Mouse (Mus musculus): ENCODE data around the gene Nfasc. TPM values are rescaled to one million over a fixed set of nuclear protein-coding genes. Genes with fewer than 3 reads are reported as not detected.

Gene Nfasc
- polyA plus RNA-seq, 1 experiment, result 0.75 TPM

DNA sequence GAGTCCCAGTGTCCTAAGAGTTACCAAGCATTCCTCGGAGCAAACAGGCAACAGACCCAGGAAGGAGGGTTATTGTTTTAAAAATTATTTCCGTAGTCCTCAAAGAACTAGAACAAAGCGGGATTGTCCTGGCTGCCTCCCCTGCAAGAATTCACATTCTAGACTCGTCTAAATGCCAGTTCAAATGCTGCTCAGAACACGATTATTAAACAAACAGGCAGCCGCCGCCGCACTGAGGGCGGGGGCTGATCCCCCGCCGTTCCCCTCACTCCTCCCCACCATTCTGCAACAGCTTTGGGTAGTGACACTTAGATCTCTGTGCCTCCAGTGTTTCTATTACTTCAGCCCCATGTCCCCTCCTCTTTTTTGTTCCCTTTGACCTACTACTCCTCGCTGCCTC, 62.7 kb downstream of the Nfasc start:
- 75% methylated on average over 12 of the region's 12 CpGs for WGBS
- no peaks in the 10 kb centered on the region for H3K4me1 ChIP-seq (ENCODE audit: control insufficient read depth, insufficient read depth, low read length)
- no peak overlapping the region for H3K4me3 ChIP-seq (replicated peaks; ENCODE audit: control insufficient read depth, low read depth, low read length)
- no peak overlapping the region for H3K27ac ChIP-seq (ENCODE audit: control insufficient read depth, insufficient read depth, low read depth, low read length, poor library complexity)
- TF ChIP-seq CTCF (IDR thresholded peaks at IDR 0.05; ENCODE audit: control insufficient read depth, insufficient read depth, low read length), result no peak
- no peak for TF ChIP-seq POLR2A (IDR thresholded peaks at IDR 0.05; ENCODE audit: borderline replicate concordance, control insufficient read depth, low read depth, low read length)

DNA sequence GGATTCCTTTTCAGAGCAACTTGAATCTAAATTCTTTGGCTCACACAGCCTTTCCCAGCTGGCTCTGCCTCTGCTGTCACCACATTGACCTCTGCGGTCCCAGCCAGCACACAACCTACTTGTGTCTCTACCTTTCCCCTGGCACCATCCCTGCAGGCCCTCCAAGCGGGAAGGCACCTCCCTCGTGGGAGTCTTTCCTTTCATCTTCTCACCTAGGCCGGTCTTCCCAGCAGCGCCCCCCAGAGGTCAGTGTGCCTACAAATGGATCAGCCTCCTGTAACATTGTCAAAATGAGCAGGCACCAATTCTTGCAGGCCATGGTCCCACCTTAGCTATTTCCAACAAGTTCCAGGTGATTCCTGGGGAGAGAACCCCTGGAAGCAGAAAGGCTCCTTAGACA, 63.5 kb downstream of the Nfasc start:
- Histone ChIP-seq H3K4me1 (ENCODE audit: control insufficient read depth, insufficient read depth, low read length) (no peaks in the 10 kb centered on the region), H3K4me3 (replicated peaks; ENCODE audit: control insufficient read depth, low read depth, low read length) (no peak overlapping the region), H3K27ac (ENCODE audit: control insufficient read depth, insufficient read depth, low read depth, low read length, poor library complexity) (no peak overlapping the region)
- 48% methylated on average over 5 of the region's 5 CpGs for WGBS
- TF ChIP-seq CTCF (IDR thresholded peaks at IDR 0.05; ENCODE audit: control insufficient read depth, insufficient read depth, low read length) (no peak), POLR2A (IDR thresholded peaks at IDR 0.05; ENCODE audit: borderline replicate concordance, control insufficient read depth, low read depth, low read length) (no peak)

DNA sequence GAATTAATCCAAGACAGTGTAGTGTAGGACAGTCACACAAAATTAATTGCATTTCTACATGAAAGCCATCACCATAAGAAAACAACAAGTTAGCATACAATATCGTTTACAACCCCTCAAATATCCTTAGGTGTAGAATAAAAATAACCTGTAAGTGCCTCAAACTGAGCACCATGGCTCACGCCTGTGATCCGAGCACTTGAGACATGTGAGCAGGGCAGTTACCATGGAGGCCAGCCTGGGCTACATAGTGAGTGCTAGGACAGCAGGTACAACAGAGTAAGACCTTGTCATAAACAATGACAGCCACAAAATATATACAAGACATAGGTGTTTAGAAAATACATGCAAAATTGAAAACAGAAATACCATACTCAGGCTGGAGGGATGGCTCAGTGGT, 68.9 kb downstream of the Nfasc start:
- no peak overlapping the region for H3K27ac ChIP-seq (ENCODE audit: control insufficient read depth, insufficient read depth, low read depth, low read length, poor library complexity)
- no peak overlapping the region for H3K4me3 ChIP-seq (replicated peaks; ENCODE audit: control insufficient read depth, low read depth, low read length)
- TF ChIP-seq POLR2A (IDR thresholded peaks at IDR 0.05; ENCODE audit: borderline replicate concordance, control insufficient read depth, low read depth, low read length), result no peak
- TF ChIP-seq CTCF (IDR thresholded peaks at IDR 0.05; ENCODE audit: control insufficient read depth, insufficient read depth, low read length), result no peak
- H3K4me1 ChIP-seq (ENCODE audit: control insufficient read depth, insufficient read depth, low read length), result no peaks in the 10 kb centered on the region
- WGBS, result 81% methylated on average over 3 of the region's 3 CpGs

- no peaks in the 10 kb centered on the region for H3K4me1 ChIP-seq (ENCODE audit: control insufficient read depth, insufficient read depth, low read length)
- WGBS, result 81% methylated on average over 6 of the region's 6 CpGs
- no peak overlapping the region for H3K27ac ChIP-seq (ENCODE audit: control insufficient read depth, insufficient read depth, low read depth, low read length, poor library complexity)
- H3K4me3 ChIP-seq (replicated peaks; ENCODE audit: control insufficient read depth, low read depth, low read length), result no peak overlapping the region
- TF ChIP-seq CTCF (IDR thresholded peaks at IDR 0.05; ENCODE audit: control insufficient read depth, insufficient read depth, low read length) (no peak), POLR2A (IDR thresholded peaks at IDR 0.05; ENCODE audit: borderline replicate concordance, control insufficient read depth, low read depth, low read length) (no peak)
Observed at GRCm38 (mm10) chr1:132669200-132669599, 72.4 kb downstream of the Nfasc start.

DNA sequence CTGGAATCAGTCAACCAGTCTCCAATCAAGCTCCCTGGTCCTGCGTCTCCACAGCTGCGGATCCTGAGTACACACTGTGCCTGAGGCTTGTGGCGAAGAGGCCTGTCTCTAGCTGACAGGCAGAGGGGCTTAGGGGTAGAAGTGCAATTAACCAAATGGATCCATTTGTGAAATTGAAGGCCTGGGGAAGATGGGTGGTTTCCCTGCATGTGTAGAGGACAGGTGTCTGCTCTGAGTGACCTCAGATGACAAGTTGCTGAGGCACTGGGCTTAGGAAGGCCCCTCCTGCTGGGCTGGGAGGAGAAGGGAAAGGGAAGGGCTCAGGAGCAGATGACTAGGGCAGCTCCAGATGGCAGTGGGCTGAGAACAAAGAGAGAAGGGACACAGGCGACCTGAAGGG, 81.2 kb downstream of the Nfasc start:
- H3K4me3 ChIP-seq (replicated peaks; ENCODE audit: control insufficient read depth, low read depth, low read length), result no peak overlapping the region
- TF ChIP-seq CTCF (IDR thresholded peaks at IDR 0.05; ENCODE audit: control insufficient read depth, insufficient read depth, low read length) (no peak), POLR2A (IDR thresholded peaks at IDR 0.05; ENCODE audit: borderline replicate concordance, control insufficient read depth, low read depth, low read length) (no peak)
- no peaks in the 10 kb centered on the region for H3K4me1 ChIP-seq (ENCODE audit: control insufficient read depth, insufficient read depth, low read length)
- H3K27ac ChIP-seq (ENCODE audit: control insufficient read depth, insufficient read depth, low read depth, low read length, poor library complexity), result no peak overlapping the region
- 45% methylated on average over 4 of the region's 4 CpGs for WGBS

DNA sequence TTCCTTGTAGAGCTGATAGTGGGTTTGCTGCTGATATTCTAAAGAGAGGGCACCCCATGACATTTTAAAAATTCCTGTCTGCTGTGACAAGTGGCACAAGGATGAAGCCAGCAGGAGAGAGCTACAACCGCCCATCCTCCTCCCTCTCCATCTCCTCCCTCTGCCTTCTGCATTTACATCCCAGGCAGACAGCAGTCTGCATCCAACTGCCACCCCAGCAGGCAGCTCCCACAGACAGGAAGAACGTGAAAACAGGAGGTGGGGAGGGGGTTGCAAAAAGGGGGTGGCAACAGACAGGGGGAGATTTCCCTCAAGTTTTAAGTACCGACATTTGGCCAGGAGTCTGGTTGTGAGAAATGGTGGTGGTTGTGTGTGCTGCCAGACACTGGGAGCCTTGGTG, 82.0 kb downstream of the Nfasc start:
- Histone ChIP-seq H3K27ac (ENCODE audit: control insufficient read depth, insufficient read depth, low read depth, low read length, poor library complexity) (no peak overlapping the region), H3K4me1 (ENCODE audit: control insufficient read depth, insufficient read depth, low read length) (no peaks in the 10 kb centered on the region), H3K4me3 (replicated peaks; ENCODE audit: control insufficient read depth, low read depth, low read length) (no peak overlapping the region)
- 30% methylated on average over 3 of the region's 3 CpGs for whole genome bisulfite sequencing
- TF ChIP-seq CTCF (IDR thresholded peaks at IDR 0.05; ENCODE audit: control insufficient read depth, insufficient read depth, low read length), result no peak
- no peak for TF ChIP-seq POLR2A (IDR thresholded peaks at IDR 0.05; ENCODE audit: borderline replicate concordance, control insufficient read depth, low read depth, low read length)

- Histone ChIP-seq H3K4me1 (ENCODE audit: control insufficient read depth, insufficient read depth, low read length) (no peaks in the 10 kb centered on the region), H3K27ac (ENCODE audit: control insufficient read depth, insufficient read depth, low read depth, low read length, poor library complexity) (no peak overlapping the region), H3K4me3 (replicated peaks; ENCODE audit: control insufficient read depth, low read depth, low read length) (no peak overlapping the region)
- TF ChIP-seq CTCF (IDR thresholded peaks at IDR 0.05; ENCODE audit: control insufficient read depth, insufficient read depth, low read length), result no peak
- TF ChIP-seq POLR2A (IDR thresholded peaks at IDR 0.05; ENCODE audit: borderline replicate concordance, control insufficient read depth, low read depth, low read length), result no peak
- 59% methylated on average over 6 of the region's 6 CpGs for WGBS
Observed at GRCm38 (mm10) chr1:132655611-132656010, 86.0 kb downstream of the Nfasc start.

- TF ChIP-seq CTCF (IDR thresholded peaks at IDR 0.05; ENCODE audit: control insufficient read depth, insufficient read depth, low read length) (no peak), POLR2A (IDR thresholded peaks at IDR 0.05; ENCODE audit: borderline replicate concordance, control insufficient read depth, low read depth, low read length) (no peak)
- Histone ChIP-seq H3K27ac (ENCODE audit: control insufficient read depth, insufficient read depth, low read depth, low read length, poor library complexity) (no peak overlapping the region), H3K4me1 (ENCODE audit: control insufficient read depth, insufficient read depth, low read length) (no peaks in the 10 kb centered on the region), H3K4me3 (replicated peaks; ENCODE audit: control insufficient read depth, low read depth, low read length) (no peak overlapping the region)
- WGBS, result 85% methylated on average over 9 of the region's 9 CpGs
Observed at GRCm38 (mm10) chr1:132654769-132655168, 86.8 kb downstream of the Nfasc start.

DNA sequence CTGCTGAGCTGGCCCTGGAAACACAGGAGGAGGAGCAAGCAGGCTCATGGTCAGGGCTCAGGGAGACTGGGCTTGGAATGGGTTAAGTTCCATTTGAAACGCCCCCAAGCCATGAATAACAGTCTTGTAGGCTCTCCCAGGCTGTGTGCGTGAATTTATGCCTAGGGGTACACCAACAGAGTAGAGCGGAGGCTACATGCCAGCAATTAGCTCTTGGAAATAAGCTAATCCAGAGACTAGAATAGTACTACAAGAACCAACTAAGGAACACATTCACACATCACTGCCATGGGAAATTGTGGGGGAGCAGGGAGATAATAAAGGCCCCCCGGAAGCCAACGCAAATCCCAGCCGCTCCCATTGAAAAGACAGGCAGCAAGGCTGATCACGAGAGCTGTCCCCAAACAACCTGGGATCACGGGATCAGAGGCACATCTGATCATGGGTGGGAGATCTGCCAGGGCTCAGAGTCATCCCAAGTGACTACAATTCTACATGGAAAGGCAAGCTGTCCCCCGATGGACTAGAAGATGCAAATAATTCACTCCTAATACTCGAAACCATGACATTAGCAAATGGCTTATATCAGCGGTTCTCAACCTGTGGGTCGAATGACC, 87.6 kb downstream of the Nfasc start:
- H3K27ac ChIP-seq (ENCODE audit: control insufficient read depth, insufficient read depth, low read depth, low read length, poor library complexity), result no peak overlapping the region
- WGBS, result 77% methylated on average over 12 of the region's 12 CpGs
- no peak for TF ChIP-seq POLR2A (IDR thresholded peaks at IDR 0.05; ENCODE audit: borderline replicate concordance, control insufficient read depth, low read depth, low read length)

More for the DNA sequence above, 87.6 kb downstream of the Nfasc start:
- no peak overlapping the region for H3K4me3 ChIP-seq (replicated peaks; ENCODE audit: control insufficient read depth, low read depth, low read length)
- H3K4me1 ChIP-seq (ENCODE audit: control insufficient read depth, insufficient read depth, low read length), result no peaks in the 10 kb centered on the region
